Mouse (Mus musculus) lung, embryonic 15.5 days (tissue): ENCODE data around the gene Birc3. TPM values are rescaled to one million over a fixed set of nuclear protein-coding genes. Genes with fewer than 3 reads are reported as not detected.
A peak's percentile ranks its signal among the peaks of the same experiment; 100 is the strongest.
"Not testable (repeated sequence)": the region's sequence is repeated elsewhere in the genome, so short reads cannot be mapped to it uniquely, and the experiment has no call there.

Source experiments
- ATAC-seq: fragments of 200-750 bp; cut with Nextera tagmentation; 2 replicates; pipeline ENCODE4 v1.8.0; 2017; ENCODE audit warnings: moderate number of reproducible peaks, borderline replicate concordance; ENCODE audit not compliant: low FRiP score, low TSS enrichment; ENCODE audit errors: extremely low read depth
- H3K27ac ChIP-seq: fragments of 300-500 bp; sonication (generic); 2 replicates; pipeline ENCODE4 v1.5.1; 2015; ENCODE audit warnings: moderate library complexity, mild to moderate bottlenecking, inconsistent platforms
- H3K27me3 ChIP-seq: fragments of 300-500 bp; sonication (generic); 2 replicates; pipeline ENCODE4 v1.6.1; 2015; ENCODE audit warnings: inconsistent platforms
- H3K36me3 ChIP-seq: fragments of 300-500 bp; sonication (generic); 2 replicates; pipeline ENCODE4 v1.6.1; 2015; ENCODE audit warnings: inconsistent platforms
- H3K4me1 ChIP-seq: fragments of 300-500 bp; sonication (generic); 2 replicates; pipeline ENCODE4 v1.6.1; 2015; ENCODE audit warnings: inconsistent platforms
- H3K4me2 ChIP-seq: fragments of 300-500 bp; sonication (generic); 2 replicates; pipeline ENCODE4 v1.6.1; 2015; ENCODE audit warnings: inconsistent platforms, mild to moderate bottlenecking, moderate library complexity
- H3K4me3 ChIP-seq: fragments of 300-500 bp; sonication (generic); 2 replicates; pipeline ENCODE4 v1.5.1; 2015; ENCODE audit warnings: mild to moderate bottlenecking, inconsistent platforms
- H3K9ac ChIP-seq: fragments of 300-500 bp; sonication (generic); 2 replicates; pipeline ENCODE4 v1.6.1; 2015; ENCODE audit warnings: inconsistent platforms
- H3K9me3 ChIP-seq: fragments of 300-500 bp; sonication (generic); 2 replicates; pipeline ENCODE4 v1.6.1; 2016; ENCODE audit warnings: inconsistent platforms
- WGBS: fragments of 180-500 bp; shearing (Covaris S2); methylation state at CpG from one replicate; pipeline ENCODE4 v1.1.7; 2015; 5-methylcytosine and 5-hydroxymethylcytosine counted together
- polyA plus RNA-seq: library from polyadenylated mRNA; unstranded; fragments of >200 nt; fragmentation: Nextera tagmentation; extraction: Ambion mirVana; gene quantifications from 2 replicates; pipeline ENCODE4 v1.2.1, GENCODE M21; 2015

Birc3 gene
- 6.7 and 9.4 TPM in 2 replicates for polyA plus RNA-seq

DNA sequence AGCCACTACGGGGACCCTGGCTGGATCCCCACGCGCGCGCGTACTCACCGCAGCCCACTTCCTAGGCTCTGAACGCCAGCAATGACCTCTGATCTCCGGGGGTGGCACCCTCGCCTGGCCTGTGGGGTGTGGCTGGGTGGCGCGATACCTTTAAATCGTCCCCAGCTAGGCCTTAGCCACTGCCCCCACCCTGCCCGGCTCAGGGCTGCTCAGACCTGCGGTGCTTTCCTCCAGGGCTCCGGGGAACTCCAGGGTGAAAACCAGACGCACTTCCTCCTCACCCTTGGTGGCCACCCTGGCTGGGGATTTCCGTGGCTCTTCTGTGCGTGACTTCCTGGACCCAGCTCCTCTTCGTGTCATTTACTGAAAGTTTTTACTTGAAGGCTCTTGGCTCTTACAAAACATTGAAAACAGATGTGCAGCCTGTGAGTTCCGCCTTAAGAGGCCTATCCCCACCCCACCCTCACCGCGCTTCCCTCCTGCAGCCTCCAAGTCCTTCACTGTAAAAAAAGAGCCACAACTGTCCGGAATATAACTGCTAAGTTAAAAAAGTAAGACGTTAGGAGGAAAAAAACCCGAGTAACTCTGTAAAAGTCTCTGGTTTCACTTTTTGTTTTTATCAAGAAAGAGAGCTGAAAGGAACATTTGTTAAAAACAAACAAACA lies at the start of gene Birc3:
TSS of gene Birc3 (minus strand) at position 412 of the 665 bp plus-strand sequence.
- Histone ChIP-seq H3K9me3 (no peaks in the 10 kb centered on the region), H3K4me3 (peak within 1 kb of the TSS; percentile 60), H3K27me3 (no peaks in the 10 kb centered on the region), H3K36me3 (no peaks in the 10 kb centered on the region), H3K4me2 (peak within 1 kb of the TSS; percentile 90), H3K27ac (peak within 1 kb of the TSS; percentile 86), H3K4me1 (0 out of 2 replicates have a peak, but pooled peaks cover 9% of the 10 kb centered on the region), H3K9ac (peak within 1 kb of the TSS; percentile 71)
- ATAC-seq = peak; percentile 81
- WGBS = 3% methylated on average over 26 of the region's 26 CpGs

DNA sequence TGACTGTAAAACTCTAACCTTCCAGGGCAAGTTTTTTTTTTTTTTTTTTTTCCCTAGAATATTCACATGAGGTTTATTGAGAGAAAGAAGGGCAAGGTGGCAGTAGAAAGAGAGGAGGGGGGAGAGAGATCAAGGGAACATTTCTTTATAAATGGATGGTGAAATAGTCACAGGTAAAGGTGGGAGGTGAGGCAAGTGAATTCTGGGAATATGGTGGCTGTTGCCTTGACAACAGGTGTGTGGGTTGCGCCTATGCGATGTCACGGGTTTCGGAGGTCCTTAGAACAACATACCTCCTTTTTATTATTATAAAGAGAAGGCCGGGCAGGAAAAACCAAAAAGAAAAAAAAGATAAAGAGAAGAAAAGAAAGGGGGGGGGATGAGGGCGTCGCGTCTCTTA lies 41.9 kb upstream of the Birc3 start:
- Histone ChIP-seq H3K27ac (no peak overlapping the region), H3K9me3 (no peaks in the 10 kb centered on the region), H3K36me3 (no peaks in the 10 kb centered on the region), H3K9ac (no peak overlapping the region), H3K4me1 (peaks cover 13% of the 10 kb centered on the region; the same call in 1 of the 2 replicates), H3K4me3 (no peak overlapping the region), H3K4me2 (peak overlapping the region; percentile 48), H3K27me3 (no peaks in the 10 kb centered on the region)
- 65% methylated on average over 8 of the region's 8 CpGs for WGBS
- ATAC-seq = no peak

DNA sequence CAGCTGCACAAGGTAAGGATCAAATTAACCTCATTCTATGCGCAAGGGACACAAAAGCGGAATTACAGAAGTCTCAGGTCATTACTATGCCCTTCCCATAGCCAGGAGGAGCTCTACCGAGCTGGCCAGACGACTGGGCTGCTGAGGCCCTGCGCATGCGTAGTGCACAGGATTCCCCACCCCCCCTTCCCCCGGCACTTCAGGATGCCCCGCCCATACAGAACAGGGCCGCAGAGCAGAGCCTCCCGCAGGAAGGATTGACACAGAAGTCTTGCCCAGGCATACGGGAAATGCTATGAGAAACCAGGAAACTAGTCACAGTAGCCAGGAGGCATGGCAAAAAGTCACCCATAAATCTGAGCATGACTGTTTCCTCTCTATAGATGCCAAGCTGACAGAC lies 41.5 kb upstream of the Birc3 start:
- Histone ChIP-seq H3K27me3 (no peaks in the 10 kb centered on the region), H3K4me3 (peak overlapping the region; percentile 2; the same call in 1 of the 2 replicates), H3K4me1 (peaks cover 13% of the 10 kb centered on the region; the same call in 1 of the 2 replicates), H3K36me3 (no peaks in the 10 kb centered on the region), H3K27ac (no peak overlapping the region), H3K4me2 (peak overlapping the region; percentile 48), H3K9ac (no peak overlapping the region), H3K9me3 (no peaks in the 10 kb centered on the region)
- peak; percentile 91 for ATAC-seq
- 3% methylated on average over 11 of the region's 11 CpGs for WGBS

DNA sequence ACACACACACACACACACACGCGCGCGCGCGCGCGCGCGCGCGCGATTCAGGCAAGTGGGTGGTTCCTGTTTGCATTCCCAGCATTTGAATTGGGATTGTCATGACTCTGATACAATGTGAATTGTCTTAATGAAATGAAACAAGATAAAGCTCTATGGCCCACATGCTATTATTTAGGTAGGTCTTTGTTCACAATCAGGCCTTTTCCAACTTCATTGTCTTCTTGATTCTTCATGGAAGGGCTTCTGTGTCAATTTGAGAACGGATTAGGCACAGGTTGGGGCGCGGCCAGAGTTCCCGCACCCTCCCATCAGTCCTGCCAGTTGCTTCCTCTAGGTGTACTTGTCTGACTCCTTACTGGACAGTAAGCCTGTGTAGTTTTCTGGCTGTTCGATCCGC lies 41.0 kb upstream of the Birc3 start:
- Histone ChIP-seq H3K27ac (0 out of 2 replicates have a peak overlapping the region, but pooled peaks have one; percentile 29), H3K36me3 (no peaks in the 10 kb centered on the region), H3K4me3 (peak overlapping the region; percentile 2; the same call in 1 of the 2 replicates), H3K4me2 (peak overlapping the region; percentile 48), H3K9me3 (no peaks in the 10 kb centered on the region), H3K27me3 (no peaks in the 10 kb centered on the region), H3K9ac (no peak overlapping the region), H3K4me1 (peaks cover 13% of the 10 kb centered on the region; the same call in 1 of the 2 replicates)
- WGBS = 63% methylated on average over 19 of the region's 19 CpGs
- peak; percentile 19; the same call in 1 of the 2 replicates for ATAC-seq

DNA sequence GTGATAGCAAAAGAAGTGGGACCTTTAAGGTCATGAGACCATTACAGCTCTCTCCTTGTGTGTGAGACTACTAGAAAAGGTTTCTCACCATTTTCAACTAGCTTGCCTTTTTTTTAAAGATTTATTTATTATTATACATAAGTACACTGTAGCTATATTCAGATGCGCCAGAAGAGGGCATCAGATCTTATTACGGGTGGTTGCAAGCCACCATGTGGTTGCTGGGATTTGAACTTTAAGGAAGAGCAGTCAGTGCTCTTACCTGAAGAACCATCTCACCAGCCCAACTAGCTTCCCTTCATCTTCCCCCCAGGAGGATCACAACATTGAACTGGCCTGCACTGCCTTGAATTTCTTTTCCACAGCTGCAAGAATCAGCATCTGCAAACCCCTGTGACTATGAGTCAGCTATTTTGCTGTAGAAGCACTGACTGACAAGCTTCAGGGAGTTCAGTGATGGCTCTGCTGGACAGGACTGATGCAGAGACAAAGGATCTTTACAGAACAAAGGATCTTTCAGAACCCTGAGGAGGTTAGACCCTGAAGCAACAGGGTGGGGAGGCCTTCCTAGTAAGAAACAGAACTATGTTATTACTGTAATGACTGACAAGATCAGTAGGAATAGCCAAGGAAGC lies 34.5 kb upstream of the Birc3 start:
- Histone ChIP-seq H3K4me2 (no peak overlapping the region), H3K9ac (no peak overlapping the region), H3K9me3 (no peaks in the 10 kb centered on the region), H3K27ac (no peak overlapping the region), H3K36me3 (no peaks in the 10 kb centered on the region), H3K4me3 (no peak overlapping the region), H3K27me3 (no peaks in the 10 kb centered on the region), H3K4me1 (peaks cover 8% of the 10 kb centered on the region; the same call in 1 of the 2 replicates)
- 77% methylated on average over 2 of the region's 2 CpGs for WGBS
- ATAC-seq = no peak

DNA sequence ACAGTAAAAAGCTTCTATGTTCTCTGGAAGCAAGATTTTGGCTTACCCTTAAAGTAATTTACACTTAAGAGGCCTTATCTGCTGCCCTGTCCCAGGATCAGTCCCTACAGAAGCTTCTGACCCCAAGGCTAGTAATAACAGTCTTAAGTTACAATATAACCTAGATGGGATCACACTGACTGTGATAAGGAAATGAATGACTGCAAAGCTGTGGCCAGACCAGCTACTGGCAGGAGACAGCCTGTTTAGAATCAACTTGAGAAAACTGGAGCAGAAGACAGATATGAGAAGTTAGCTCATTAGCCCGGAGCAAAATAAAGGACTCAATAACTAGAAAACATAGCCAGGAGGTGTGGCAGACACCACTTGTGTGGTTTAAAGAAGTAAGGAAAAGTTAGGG lies 33.6 kb upstream of the Birc3 start:
- no peak overlapping the region for H3K9ac ChIP-seq
- H3K9me3 ChIP-seq = no peaks in the 10 kb centered on the region
- H3K4me2 ChIP-seq = no peak overlapping the region
- 46% methylated on average over 1 of the region's 1 CpGs for WGBS
- H3K4me1 ChIP-seq = peaks cover 8% of the 10 kb centered on the region; the same call in 1 of the 2 replicates
- H3K4me3 ChIP-seq = no peak overlapping the region
- no peak overlapping the region for H3K27ac ChIP-seq
- no peaks in the 10 kb centered on the region for H3K27me3 ChIP-seq
- H3K36me3 ChIP-seq = no peaks in the 10 kb centered on the region
- ATAC-seq = no peak

DNA sequence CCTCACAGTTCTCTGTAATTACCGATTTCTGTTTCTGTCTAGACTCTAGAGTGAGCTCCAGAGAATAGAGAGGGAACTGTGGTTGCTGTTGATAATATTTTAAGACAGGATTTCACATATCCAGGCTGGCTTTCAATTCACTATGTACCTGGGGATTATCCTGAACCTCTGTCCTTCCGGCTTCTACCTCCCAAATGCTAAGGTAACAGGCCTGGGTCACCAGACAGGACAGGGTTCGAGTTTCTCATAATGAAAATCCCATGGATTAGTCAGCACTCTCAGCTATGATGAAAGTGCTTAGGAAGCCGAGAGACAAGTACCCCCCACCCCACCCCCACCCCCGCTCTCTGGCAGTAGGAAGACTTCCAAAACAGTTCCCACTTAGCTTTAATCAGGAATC lies 30.8 kb upstream of the Birc3 start:
- Histone ChIP-seq H3K27ac (peak overlapping the region; percentile 63), H3K4me3 (no peak overlapping the region), H3K9me3 (no peaks in the 10 kb centered on the region), H3K36me3 (no peaks in the 10 kb centered on the region), H3K4me1 (peaks cover 8% of the 10 kb centered on the region; the same call in 1 of the 2 replicates), H3K4me2 (no peak overlapping the region), H3K27me3 (no peaks in the 10 kb centered on the region), H3K9ac (no peak overlapping the region)
- WGBS = 50% methylated on average over 5 of the region's 5 CpGs
- ATAC-seq = no peak

DNA sequence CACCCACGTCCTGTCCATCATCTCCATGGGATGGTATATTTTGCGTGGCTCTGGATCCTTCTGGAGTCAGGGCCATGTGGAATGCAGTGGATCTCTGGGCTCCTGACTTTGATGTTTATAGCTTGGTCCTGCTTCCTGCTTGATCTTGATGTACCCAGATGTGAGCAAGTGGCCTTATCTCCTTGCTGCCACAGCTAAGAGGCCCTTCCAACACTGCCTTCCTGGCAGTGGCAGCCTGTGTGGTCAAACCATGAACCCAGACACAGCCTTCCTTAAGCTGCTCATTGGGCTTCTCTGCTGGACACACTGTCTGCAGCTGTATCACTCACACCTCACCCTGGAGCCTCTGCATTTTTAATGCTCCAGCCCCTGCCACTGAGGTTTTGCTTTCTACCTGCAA lies 30.3 kb upstream of the Birc3 start:
- Histone ChIP-seq H3K36me3 (no peaks in the 10 kb centered on the region), H3K9ac (no peak overlapping the region), H3K27me3 (no peaks in the 10 kb centered on the region), H3K9me3 (no peaks in the 10 kb centered on the region), H3K4me3 (no peak overlapping the region), H3K27ac (peak overlapping the region; percentile 63), H3K4me2 (no peak overlapping the region), H3K4me1 (peaks cover 8% of the 10 kb centered on the region; the same call in 1 of the 2 replicates)
- 54% methylated on average over 2 of the region's 2 CpGs for WGBS
- no peak for ATAC-seq

DNA sequence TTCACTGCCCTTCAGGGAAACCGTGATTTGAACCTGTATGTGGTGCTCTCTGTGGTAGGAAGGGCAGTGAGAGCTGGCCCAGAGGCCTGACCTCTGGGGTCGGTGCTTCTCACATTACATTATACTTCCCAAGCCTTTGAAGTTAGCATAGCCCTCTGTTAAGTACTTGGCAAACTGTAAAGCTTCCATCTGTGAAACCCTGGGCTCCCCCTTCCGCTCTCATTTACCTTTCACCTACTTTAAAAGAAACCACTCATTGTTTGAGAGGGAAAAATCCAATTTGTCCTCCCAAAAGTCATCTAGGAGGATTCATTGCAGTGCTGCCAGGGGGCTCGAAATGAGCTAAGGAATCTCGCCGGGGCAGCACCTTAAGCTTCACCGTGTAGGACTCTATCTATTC lies 29.3 kb upstream of the Birc3 start:
- no peaks in the 10 kb centered on the region for H3K9me3 ChIP-seq
- no peak overlapping the region for H3K4me2 ChIP-seq
- no peaks in the 10 kb centered on the region for H3K36me3 ChIP-seq
- H3K4me3 ChIP-seq = no peak overlapping the region
- H3K27ac ChIP-seq = peak overlapping the region; percentile 63
- peaks cover 8% of the 10 kb centered on the region; the same call in 1 of the 2 replicates for H3K4me1 ChIP-seq
- no peaks in the 10 kb centered on the region for H3K27me3 ChIP-seq
- 26% methylated on average over 7 of the region's 7 CpGs for WGBS
- no peak overlapping the region for H3K9ac ChIP-seq
- peak; percentile 78 for ATAC-seq

DNA sequence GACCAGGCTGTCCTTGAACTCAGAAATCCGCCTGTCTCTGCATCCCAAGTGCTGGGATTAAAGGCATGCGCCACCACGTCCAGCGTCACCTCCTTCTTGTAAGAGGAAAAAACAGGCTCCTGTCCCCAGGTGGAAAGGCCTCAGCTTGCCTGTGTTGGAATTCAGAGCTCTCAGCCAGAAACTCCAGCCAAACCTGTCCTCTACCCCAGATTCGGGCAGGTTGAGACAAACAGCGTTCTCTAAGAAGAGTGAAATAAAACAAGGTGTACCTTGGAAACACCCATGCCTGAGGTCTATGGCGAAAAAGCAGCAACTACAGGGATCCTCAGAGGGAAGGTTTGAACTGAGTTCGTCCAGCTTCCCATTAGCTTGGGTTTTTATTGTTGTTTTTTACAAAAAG lies 28.0 kb upstream of the Birc3 start:
- Histone ChIP-seq H3K27me3 (no peaks in the 10 kb centered on the region), H3K36me3 (no peaks in the 10 kb centered on the region), H3K9me3 (no peaks in the 10 kb centered on the region), H3K4me1 (peaks cover 8% of the 10 kb centered on the region; the same call in 1 of the 2 replicates), H3K4me3 (no peak overlapping the region), H3K27ac (no peak overlapping the region), H3K4me2 (no peak overlapping the region), H3K9ac (no peak overlapping the region)
- ATAC-seq = no peak
- 87% methylated on average over 8 of the region's 8 CpGs for WGBS

DNA sequence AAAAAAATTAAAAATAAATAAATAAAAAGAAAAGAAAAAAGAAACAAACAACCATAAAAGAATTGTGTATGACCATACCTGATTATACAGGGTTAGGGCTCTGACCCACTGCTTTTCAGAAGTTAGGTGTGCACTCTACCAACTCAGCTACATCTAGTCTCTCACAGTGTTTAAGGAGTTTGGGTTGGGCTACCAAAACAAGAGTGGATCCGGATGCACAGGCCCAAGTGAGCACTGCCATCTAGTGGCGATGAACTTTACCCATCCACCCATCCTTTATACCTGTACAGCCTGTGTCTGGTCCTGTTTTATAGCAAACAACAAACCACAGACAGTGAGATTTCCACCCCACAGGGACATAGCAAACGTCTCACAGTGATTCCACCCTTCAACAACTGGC lies 24.5 kb upstream of the Birc3 start:
- Histone ChIP-seq H3K4me2 (no peak overlapping the region), H3K9me3 (no peaks in the 10 kb centered on the region), H3K4me1 (no peaks in the 10 kb centered on the region), H3K4me3 (no peak overlapping the region), H3K27ac (no peak overlapping the region), H3K27me3 (no peaks in the 10 kb centered on the region), H3K36me3 (no peaks in the 10 kb centered on the region), H3K9ac (no peak overlapping the region)
- no peak for ATAC-seq
- WGBS = 5% methylated on average over 3 of the region's 3 CpGs

DNA sequence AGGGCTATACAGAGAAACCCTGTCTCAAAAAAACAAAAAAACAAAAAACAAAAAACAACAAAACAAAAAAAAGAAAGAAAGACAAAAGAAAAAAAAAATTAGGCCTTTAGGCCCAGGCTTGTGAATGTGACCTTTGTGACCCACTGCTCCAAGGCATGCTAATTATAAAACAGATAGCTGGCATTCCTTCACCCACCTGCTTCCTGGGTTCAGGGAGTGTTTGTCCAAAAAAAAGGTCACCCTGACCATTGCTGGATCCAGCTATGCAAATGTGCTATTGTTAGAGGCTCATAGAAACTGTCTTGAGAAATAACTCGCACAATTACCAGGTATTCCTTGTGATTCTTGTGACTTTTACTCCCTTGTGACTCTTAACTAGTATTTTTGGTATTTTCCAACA lies 18.8 kb upstream of the Birc3 start:
- H3K36me3 ChIP-seq, H3K27ac ChIP-seq, H3K9me3 ChIP-seq, H3K4me3 ChIP-seq, ATAC-seq, H3K9ac ChIP-seq, H3K4me1 ChIP-seq, H3K27me3 ChIP-seq, H3K4me2 ChIP-seq: not testable (repeated sequence)
- WGBS = 86% methylated on average over 1 of the region's 1 CpGs
